Mouse (Mus musculus): Measurements from ENCODE around the gene Unc5c.

Gene Unc5c

DNA sequence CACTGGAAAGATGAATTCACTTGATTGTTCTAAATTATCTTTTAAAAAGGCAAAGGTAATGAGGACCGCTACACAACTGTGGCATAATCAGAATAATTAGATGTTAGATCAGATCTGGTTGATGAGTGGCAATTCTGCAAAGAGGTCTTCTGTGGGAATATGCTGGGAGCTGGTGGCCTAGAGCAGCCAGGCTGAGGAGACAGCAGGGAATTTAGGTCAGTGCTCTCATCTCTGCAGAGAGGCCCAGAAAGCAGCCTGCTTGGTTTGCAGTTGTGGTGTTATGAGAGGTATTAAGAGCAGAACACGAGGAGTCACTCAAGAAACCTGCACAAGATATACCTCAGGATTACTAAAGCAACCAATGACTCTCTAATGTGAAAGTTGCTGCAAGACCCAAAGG lies 133.9 kb downstream of the Unc5c start:
- no peak for DNase-seq

DNA sequence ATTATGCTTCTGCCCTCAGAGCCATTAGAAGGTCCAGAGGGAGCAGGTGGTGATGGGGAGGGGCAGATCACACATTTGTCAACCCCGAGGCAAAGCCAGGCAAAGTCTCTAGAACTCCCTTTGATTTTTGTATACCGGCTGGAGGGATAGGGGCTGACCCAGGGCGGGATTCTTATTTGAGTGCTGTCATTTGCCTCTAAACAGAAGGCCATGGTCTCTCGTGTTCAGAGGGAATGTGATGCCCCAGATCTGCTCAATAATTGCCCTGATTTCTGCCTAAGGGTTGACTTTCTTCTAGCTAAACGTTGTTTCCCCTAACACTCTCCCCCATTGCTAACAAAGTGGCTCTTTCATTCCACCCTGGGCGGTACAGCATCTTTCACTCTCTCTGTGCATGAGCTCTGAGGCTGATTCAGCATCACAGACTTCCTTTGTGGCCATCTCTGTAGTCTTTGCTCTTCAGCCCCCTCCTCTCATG lies 136.1 kb downstream of the Unc5c start:
- DNase-seq: no peak

DNA sequence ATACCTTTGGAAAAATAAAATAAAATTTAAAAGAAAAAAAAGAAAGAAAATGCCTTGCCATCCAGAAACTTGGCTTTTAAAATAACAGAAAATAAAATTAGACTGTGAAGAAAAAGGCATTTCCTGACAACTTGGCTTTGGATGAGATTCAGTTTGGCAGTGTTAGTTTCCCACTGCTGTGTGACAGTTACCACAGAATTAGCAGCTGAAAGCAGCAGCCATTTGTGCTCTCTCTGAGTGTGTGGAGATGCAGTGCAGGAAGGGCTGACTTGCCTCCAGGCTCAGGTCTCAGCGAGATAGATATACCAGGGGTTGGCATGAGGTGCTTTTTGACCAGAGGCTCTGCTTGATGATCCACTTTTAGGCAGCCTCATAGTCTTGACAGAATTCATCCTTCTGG lies 151.7 kb downstream of the Unc5c start:
- no peak for DNase-seq

DNA sequence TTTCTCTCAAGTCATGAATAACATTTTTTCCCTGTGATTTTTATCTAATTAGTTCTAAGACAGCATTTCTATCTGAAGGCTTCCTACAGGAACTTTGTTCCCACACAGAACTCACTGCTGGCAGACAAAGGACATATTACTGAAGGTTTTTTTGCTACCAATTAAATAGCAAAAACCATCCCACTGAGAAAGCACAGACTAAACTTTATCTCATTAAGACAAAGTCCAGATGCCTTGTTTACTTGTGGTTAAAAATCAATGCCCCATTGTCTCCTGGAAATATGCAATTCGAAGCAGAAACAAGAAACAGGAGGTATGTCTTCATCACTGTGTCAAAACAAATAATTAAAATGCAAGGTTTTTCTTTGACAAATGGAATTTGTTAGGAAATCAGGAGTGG lies 153.7 kb downstream of the Unc5c start:
- no peak for DNase-seq

DNA sequence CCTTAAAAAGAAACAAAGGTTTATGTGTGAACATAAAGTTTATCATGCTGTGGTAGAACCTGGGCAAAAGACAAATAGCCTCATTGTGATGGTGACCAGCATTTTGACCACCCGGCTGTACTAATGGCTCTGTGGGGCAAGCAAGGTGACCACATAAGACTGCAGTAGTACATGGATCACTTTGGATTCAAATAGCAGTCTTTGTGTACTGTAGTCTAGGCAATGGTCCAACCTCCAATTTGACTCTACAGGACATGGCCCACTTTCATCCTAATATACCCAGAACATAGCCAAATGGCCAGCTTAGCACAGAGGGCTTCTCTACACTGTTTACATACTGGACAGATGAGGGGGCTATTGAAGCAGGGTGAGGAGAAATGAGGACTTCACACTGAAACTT lies 156.5 kb downstream of the Unc5c start:
- DNase-seq: no peak

DNA sequence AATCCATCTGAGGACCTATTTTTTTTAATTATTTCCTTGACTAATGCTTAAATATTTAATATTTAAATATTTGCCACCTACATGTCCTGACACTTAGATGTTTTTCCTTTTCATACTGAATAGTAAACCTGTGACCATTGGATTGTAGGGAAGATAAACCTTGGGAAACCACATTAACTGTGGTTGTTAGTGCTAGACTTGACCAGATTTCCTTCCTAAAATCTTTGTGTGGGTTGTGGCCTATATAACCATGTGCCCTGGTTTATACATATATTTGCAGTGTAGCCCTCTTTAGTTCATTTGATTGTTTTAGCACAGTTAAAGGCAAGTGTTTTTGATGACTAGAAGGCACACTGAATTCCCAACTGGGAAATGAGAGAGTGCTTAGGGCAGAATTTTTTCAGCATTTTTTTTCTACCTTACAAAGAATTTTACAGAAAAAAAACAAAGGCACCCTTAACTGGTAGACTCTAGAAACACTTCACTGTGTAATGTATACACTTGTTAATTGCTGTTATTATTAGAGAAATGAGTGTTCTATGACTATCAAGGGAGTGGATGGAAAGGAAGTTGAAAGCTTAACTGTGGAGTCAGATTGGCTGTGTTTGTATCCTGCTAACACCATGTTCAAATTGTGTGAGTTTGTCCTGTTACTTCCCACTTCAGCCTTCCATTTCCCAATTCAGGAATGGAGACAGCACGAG lies 162.1 kb downstream of the Unc5c start:
- no peak for DNase-seq

DNA sequence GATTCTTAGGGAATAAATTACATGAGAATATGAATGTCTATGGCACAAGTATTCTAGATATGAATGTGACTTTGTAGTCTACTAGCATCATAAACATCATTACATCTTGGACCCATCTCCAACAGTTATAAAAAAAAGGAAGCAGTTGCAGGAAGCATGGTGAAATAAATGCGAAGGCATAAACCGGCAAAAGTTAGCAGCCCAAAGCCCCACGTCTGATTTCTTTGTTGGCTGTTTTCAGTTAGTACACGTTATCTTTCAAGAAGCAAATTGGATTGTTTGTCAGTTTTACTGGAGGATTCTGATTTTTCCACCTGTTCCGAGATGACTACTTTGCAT lies 162.6 kb downstream of the Unc5c start:
- no peak for DNase-seq

DNA sequence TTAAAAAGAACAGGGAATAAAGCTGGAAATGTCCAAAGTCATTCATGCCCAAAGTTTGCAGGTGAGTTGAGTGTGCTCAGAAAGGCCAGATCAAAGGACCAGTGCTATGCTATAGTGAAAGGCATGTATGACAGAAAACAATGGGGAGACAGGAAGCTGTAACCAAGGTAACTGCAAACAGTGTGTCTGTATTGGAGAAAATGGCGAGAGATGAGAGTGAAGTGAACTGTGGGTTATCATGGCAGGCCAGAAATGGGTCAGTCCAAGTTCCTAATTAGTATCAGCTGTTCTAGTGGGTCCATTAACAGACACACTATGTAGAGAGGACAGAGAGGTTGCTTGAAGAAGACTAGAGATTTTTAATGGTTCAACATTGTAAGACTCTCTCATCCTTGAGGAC lies 164.4 kb downstream of the Unc5c start:
- no peak for DNase-seq

DNA sequence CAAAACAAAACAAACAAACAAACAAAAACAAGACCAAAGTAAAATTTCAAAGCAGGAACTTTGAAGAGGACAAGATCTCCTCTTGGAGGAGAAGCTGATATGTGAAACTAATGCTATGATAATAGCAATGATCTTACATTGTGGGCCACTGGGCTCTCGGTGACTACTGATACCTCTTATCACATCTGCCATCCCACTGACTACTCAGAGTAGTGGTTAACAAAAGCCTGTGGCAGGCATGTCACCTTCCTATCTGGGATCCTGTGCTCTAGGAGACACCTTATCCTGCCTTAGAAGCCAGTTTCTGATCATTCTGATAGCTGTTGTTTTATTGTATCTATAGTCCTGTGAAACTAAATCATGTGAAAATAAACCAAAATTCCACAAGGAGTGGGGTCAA lies 172.9 kb downstream of the Unc5c start:
- no peak for DNase-seq

DNA sequence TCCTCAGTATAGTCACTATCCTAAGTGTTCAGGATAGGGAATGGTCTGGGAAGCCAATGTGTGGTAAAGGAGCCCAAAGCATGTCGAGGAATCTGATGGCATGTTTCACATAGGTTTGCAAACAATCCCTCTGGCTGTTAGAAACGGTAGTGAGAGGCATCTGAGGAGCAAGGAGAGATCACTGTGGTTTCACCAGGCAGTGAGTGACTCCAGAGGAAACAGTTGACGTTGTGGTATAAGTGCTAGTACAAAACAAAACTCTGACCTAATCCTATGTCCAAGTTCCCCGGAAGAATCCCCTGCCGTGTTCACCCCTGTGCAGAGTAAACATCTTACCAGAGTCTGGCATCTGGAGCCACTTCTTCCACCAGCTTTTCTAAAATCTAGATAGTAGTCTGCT lies 179.2 kb downstream of the Unc5c start:
- no peak for DNase-seq

DNA sequence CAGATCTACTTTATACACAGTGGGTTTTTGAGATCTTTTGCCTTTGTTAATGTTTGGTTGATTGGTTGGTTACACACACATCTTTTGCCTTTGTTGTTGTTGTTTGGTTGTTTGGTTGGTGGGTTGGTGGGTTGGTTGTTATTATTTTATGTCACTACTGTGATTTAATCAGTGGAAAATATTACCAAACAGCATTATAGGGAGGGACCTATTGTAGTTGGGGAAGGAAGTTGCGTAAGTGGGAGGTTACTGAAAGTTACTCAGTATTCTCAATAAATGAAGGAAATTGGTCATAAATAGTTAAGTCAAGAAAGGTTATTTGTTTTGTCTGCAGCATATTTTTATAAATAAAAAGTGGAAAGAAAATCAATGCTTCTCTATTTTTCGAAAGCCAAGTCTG lies 181.6 kb downstream of the Unc5c start:
- DNase-seq: no peak

DNA sequence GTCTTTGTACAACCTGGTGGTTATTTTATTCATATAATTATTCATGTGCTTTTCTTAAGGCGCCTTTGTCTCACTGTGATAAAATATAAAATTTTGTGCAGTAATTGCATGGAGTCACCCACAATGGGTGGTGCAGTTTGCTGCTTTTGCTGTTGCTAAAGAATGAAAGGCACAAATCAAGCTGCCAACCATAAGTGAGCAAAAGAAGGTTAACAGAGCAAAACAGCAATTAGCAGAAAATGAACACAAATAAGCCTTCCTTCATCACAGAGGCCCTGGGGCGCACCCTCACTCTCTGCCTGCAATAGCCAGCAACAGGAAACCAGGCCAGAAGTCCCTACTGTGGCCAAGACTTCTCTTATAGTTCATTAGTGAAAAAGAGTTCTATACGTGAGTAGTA lies 185.6 kb downstream of the Unc5c start:
- DNase-seq: no peak

DNA sequence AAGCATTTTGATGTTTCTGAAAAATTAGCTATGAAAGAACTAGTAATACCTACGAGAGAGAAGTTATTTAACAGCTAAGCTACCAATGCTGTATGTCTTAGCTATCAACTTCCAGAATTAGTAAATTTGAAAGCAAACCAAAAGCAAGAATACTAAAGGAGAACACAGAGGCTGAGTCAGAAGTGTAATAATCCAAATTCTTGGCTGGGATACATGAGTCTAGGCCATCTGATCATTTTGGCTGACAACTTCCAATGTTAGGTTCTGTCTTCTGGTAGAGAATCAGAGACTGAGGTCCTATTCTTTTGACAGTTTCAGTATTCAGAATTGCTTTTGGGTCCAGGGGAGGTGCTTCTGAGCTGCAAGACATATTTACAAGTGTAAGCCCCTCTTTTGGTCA lies 188.9 kb downstream of the Unc5c start:
- no peak for DNase-seq

DNA sequence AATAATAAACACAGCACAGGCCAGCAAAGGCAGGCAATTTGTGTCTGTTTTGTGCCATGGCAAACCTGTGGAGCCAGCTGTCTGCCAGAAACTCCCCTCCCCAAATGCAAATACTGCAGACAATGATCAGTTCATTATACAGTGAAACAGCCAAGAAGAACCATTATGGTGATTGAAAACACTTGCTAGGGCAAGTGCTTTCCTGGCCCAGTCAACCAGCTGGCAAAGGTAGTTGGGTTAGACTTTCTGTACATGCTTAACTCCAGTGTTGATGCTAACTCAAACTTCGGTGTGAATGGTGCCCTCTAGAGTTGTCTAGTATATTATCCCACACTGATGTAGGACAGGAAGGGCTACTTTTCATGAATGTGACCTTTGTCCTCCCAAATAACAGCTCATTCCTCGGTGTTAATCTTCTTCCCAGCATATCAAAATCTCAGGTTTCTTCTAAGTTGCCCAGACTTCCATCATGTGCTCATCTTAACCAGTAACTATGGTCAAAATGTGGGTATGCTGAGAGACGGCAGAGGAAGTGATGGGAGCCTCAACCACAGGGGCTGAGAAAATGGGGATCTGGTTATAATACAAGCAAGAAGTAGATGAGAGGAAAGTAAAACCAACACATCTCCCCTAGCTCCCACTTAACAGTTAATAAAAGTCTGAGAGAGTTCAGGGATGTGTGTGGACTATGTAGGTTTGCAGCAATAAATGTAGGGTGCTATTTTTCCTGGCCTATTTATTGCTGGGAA lies 194.2 kb downstream of the Unc5c start:
- no peak for DNase-seq

DNA sequence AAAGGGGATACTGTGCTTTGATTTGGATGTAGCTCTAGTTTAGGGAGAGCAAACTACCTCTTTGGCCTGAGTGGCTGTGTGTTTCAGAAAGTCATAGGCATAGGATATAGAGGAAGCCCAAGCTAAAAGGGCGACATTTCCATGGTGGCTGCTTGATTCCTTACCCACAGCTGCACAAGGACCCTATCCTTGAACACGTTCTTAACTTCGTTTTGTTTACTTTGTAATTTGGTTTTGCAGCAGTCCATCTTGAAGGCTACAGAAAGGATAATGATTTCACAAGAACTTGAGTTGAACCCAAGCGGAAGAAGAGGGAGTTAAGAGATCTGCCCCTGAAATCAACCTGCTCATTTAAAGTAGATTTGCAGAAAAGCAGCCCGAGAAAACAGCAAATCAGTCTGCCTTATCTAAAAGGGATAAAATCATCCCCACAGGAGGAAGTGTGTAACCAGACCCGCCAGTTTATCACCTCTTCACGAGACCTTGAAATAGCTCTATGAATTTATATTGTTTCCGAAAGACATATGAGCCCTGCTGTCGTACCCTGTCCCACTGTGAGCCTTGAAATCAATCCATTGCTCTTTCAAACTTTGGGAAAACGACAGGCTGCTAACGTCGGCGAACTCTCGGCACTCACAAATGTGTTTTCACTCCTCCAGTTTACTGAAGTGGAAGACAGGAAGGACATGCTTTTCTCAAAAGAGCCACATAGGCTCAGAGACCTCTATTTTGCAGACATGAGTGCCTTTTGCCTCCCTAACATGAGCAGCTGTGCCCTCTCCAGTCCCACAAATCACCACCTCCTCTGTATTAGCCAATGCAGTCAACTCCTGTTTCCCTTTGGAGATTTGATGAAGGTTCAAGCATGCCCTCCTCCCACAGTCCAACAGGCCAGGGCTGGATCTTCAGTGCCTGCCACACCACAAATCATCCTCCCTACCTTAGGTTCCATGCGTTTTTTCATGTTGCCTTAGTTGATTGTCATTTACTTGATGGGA lies 195.3 kb downstream of the Unc5c start:
- DNase-seq: no peak

DNA sequence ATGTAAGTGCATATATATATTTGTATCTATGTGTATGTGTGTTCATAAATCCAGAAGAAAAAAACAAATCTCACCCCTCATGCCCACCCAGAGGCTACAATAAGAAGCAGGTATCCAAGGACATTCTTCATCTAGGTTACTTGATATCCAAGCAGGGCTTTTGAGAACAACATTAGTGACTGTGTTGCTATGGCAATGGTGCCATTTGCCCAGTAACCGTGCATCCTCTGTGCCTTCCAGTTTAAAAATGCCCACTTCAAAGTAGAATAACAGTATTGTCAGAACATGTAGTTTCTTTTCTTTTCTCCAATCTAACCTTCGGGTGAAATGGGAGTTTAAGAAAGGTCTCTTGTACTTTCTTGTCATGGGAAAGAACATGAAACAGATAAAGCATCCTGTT lies 224.1 kb downstream of the Unc5c start:
- no peak for DNase-seq

DNA sequence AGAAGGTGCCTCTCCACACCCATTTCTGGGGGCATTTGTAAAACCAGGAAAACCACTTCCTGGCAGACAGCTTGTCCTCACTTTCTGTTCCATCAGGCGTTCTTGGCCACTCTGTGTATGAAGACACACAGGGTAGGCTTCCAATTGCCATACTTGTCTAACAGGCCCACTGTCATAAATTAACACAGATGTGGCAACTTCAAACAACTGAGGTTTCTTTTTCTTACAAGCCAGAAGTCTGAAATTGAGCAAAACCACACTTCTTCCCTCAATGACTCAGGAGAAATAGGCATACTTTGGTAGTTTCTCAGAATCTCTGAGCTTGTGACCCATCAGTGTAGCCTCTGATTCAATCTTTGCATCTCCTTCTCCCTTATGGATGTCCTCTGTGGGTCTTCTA lies 225.7 kb downstream of the Unc5c start:
- no peak for DNase-seq

DNA sequence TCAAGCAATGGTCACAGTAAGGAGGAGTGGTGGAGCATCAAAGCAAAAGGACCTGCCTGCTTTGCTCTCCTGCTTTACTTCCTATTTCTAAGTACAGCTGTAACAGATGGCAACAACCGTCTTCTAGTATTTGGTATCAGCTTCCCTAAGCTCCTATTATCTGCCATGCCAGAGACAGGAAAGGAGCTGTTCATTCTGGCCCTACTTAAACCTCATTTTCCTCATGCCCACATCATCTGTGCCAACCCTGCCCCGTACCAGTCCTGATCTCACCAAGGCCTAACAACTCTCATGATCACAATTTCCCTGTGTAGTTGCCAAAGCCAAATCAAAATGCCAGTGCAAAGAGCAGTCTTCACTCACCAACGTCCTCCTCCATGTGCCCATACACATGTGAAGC lies 226.4 kb downstream of the Unc5c start:
- no peak for DNase-seq

DNA sequence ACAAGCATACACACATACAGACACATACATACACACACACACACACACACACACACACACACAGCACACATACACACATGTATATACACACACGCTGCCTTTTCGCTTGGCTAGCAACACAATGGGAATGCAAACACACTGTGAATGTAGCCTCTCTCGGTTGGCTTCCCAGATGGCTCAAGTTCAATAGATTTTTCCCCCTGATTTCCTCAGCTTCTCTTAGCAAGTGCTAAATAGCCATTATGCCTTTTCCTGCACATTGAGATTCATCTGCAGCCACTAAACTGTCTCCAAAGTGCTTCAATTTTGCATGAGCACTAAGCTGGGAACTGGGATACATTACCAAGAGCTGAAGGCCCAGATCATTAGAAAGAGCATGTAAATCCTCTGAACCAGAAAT lies 226.8 kb downstream of the Unc5c start:
- DNase-seq: no peak

DNA sequence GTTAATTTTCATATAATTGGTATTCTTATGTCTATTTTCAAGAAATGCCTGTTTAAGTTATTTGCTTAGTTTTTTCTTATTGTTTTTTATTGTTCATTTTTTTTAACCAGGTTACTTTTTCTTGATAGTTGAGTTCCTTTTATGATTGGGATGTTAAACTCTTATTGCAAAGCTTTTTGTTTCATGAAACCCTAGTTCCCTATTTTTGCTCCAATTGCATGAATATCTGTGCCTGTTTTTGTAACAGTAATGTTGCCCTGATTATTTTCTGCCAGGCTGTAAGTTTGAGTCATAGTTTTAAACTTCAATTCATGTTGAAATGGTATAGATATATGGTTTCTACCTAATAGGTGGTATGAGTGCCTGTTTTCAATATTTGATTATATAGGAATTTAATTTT lies 234.2 kb downstream of the Unc5c start:
- DNase-seq: no peak

DNA sequence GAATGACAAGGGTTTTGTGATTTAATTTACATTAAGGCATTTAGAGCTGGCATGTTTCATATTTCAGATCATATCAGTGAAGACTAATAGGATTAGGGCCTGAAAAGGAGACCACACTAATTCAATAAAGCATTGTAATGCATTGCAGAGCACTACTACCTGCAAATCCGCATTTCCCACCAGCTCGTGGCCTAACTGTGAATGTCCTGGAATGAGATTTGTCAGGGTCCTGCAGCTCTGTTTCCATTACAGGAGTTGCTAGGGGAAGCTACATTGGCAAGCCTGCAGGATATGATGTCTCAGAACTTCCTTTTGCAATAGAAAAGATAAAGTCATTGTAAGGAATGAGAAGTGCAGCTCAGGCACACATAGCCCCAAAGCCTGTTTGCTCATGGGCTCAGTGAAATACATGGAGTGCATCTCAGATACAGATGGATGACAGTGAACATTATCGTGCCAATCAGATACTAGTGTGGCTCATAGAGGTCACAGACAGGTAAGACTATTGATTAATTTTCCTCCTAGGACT lies 236.4 kb downstream of the Unc5c start:
- no peak for DNase-seq

DNA sequence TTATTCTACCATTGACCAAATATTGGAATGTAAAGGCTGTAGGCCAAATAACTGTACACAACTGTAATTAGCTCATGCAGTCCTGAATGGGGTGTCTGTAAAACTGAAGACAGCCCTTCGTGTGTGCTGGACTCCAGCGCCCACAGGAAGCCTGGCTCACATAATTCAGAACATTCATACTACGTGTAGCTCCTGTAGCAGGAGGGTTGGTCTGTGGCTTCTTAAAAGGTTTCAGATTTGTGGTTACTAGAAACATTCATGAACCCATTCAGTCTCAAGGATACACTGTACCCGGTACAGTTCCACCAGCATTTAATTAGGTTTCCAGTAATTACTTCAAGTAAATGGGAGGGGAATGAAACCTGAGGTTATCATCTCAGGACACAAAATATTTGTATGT lies 246.6 kb downstream of the Unc5c start:
- no peak for DNase-seq

DNA sequence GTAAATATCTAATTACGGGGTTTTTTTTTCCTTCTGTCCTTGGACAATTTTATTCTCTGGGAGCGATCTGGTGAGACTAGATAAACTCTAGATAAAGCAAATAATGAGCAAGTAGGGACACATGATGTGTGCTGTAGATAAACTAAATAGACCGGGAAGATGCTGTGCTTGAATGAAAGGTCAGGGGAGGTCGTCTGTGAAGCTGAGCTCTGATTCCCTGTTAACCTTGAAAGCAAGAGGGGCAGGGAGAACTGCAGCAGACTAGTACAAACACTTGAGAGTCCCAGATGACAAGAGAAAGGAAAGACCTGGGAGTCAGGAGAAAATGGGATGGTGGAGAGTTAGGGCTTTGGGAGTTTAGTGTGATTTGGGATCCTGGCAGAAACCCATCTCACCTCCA lies 251.4 kb downstream of the Unc5c start:
- no peak for DNase-seq

Measured in thymus, postnatal 25 days (tissue).